Mouse (Mus musculus) liver, postnatal 0 days (tissue): ENCODE results near the gene Gm10643. TPM values are rescaled to one million over a fixed set of nuclear protein-coding genes. Genes with fewer than 3 reads are reported as not detected.

ENCODE experiments used
- ATAC-seq: fragments of 200-750 bp; cut with Nextera tagmentation; 2 replicates; pipeline ENCODE4 v1.8.0; 2017; ENCODE audit warnings: mild to moderate bottlenecking, moderate library complexity
- DNase-seq: peaks from one replicate; pipeline ENCODE4 v3.0.0-alpha.2; 2016
- H3K27ac ChIP-seq: fragments of 300-500 bp; sonication (generic); 2 replicates; pipeline ENCODE4 v1.5.1; 2014; ENCODE audit warnings: antibody characterized with exemption, moderate library complexity, mild to moderate bottlenecking, low read depth
- H3K27me3 ChIP-seq: fragments of 300-500 bp; sonication (generic); 2 replicates; pipeline ENCODE4 v1.6.1; 2014; ENCODE audit warnings: low read length, control low read depth, mixed read lengths; ENCODE audit not compliant: insufficient read depth
- H3K36me3 ChIP-seq: fragments of 300-500 bp; sonication (generic); replicated peaks from 2 replicates; pipeline ENCODE4 v1.6.1; 2014; ENCODE audit warnings: mild to moderate bottlenecking, control low read depth, low read length, moderate library complexity, mixed read lengths; ENCODE audit not compliant: insufficient read depth
- H3K4me1 ChIP-seq: fragments of 300-500 bp; sonication (generic); 2 replicates; pipeline ENCODE4 v1.6.1; 2014; ENCODE audit warnings: antibody characterized with exemption, mild to moderate bottlenecking, control low read depth; ENCODE audit not compliant: insufficient read depth
- H3K4me2 ChIP-seq: fragments of 300-500 bp; sonication (generic); 2 replicates; pipeline ENCODE4 v1.6.1; 2014; ENCODE audit warnings: low read depth, mild to moderate bottlenecking, low read length, moderate library complexity, mixed read lengths
- H3K4me3 ChIP-seq: fragments of 300-500 bp; sonication (generic); 2 replicates; pipeline ENCODE4 v1.5.1; 2014; ENCODE audit warnings: low read depth, low read length
- H3K9ac ChIP-seq: fragments of 300-500 bp; sonication (generic); replicated peaks from 2 replicates; pipeline ENCODE4 v1.6.1; 2014; ENCODE audit warnings: mild to moderate bottlenecking, moderate library complexity
- H3K9me3 ChIP-seq: fragments of 300-500 bp; sonication (generic); 2 replicates; pipeline ENCODE4 v1.6.1; 2016; ENCODE audit warnings: mild to moderate bottlenecking, control low read depth, low read length, mixed read lengths
- CTCF ChIP-seq: sonication (generic); IDR thresholded peaks from 2 replicates; pipeline ENCODE4 v1.5.1; 2016; ENCODE audit warnings: antibody characterized with exemption, low read depth
- EP300 ChIP-seq: IDR thresholded peaks from 2 replicates; pipeline ENCODE4 v1.6.1; 2016; ENCODE audit warnings: antibody characterized with exemption, low read depth, mild to moderate bottlenecking
- WGBS: fragments of 180-500 bp; shearing (Covaris S2); extraction: QIAGEN DNeasy Blood & Tissue Kit; methylation state at CpG from one replicate; pipeline ENCODE4 v1.1.7; 2014; ENCODE audit not compliant: insufficient replicate concordance; 5-methylcytosine and 5-hydroxymethylcytosine counted together
- microRNA counts: library from miRNA; unstranded; fragments of <30 nt; microRNA quantifications from one replicate; lab custom pipeline; 2015
- microRNA-seq: library from miRNA; unstranded; fragments of <30 nt; microRNA quantifications from one replicate; pipeline ENCODE4, GENCODE M21; 2016
- polyA plus RNA-seq: library from polyadenylated mRNA; unstranded; fragments of >200 nt; fragmentation: Nextera tagmentation; extraction: Ambion mirVana; gene quantifications from 2 replicates; pipeline ENCODE4 v1.2.1, GENCODE M21; 2015

The Gm10643 gene
- polyA plus RNA-seq, 1 experiment from 2014 or later, result 0.36 TPM

DNA sequence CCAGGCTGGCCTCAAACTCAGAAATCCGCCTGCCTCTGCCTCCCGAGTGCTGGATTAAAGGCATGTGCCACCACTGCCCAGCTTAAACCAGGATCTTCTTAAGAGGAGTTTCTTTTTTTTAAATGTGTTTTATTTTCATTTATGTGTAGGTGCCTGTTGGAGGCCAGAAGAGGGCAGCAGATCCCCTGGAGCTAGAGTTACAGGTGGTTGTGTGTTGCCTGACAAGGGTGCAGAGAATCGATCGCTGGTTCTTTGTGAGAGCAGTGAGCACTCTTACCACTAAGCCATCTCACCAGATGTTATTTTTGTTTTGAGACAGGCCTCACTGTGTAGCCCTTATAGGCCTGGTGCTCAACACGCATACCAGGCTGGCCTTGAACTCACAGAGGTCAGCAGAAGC, 49.1 kb downstream of the Gm10643 start:
- Histone ChIP-seq H3K36me3 (no peaks in the 10 kb centered on the region), H3K27ac (no peak overlapping the region), H3K4me1 (peaks cover 19% of the 10 kb centered on the region), H3K9ac (no peak overlapping the region), H3K4me2 (no peak overlapping the region), H3K4me3 (no peak overlapping the region), H3K9me3 (no peaks in the 10 kb centered on the region), H3K27me3 (peaks cover 39% of the 10 kb centered on the region)
- TF ChIP-seq EP300 (no peak), CTCF (0 out of 2 replicates have a peak, but pooled peaks have one; percentile 17)
- no peak for ATAC-seq
- WGBS, result 82% methylated on average over 5 of the region's 5 CpGs
- DNase-seq, result no peak

MicroRNA genes within 50 kb of the gene (microRNA counts, 519-probe panel; counts per million panel counts)
- microRNA mmu-miR-709 (lab: Ali Mortazavi, UCI), result 2,189 counts per million, percentile 18 among the panel's probes with 10 or more counts

Small RNAs within 50 kb of the gene (microRNA-seq; reads per million reads assigned to microRNA genes)
- not detected for gene Mir709

Other genes with a start within 250 kb of the Gm10643 start
- 0.96 and 1.5 TPM in 2 replicates for gene Adgrl1, start 165.0 kb downstream of the Gm10643 start, polyA plus RNA-seq
- gene Gm10644, start 109.9 kb downstream of the Gm10643 start, polyA plus RNA-seq, result 0.14 and 0.29 TPM in 2 replicates
- gene Asf1b, start 109.6 kb downstream of the Gm10643 start, polyA plus RNA-seq, result 50.6 and 55.4 TPM in 2 replicates
- gene Prkaca, start 92.1 kb downstream of the Gm10643 start, polyA plus RNA-seq, result 28.2 and 33.9 TPM in 2 replicates
- 3.5 and 3.8 TPM in 2 replicates for gene Samd1, start 67.5 kb downstream of the Gm10643 start, polyA plus RNA-seq
- gene 1700067K01Rik, start 63.6 kb downstream of the Gm10643 start, polyA plus RNA-seq, result 0.87 and 0.99 TPM in 2 replicates
- gene 2210011C24Rik, start 53.0 kb downstream of the Gm10643 start, polyA plus RNA-seq, result 0.40 TPM in 1 of 2 replicates, not detected in the other
- gene Palm3, start 43.7 kb downstream of the Gm10643 start, polyA plus RNA-seq, result 0.04 TPM in 1 of 2 replicates, not detected in the other
- 0.76 and 0.88 TPM in 2 replicates for gene Il27ra, start 22.5 kb downstream of the Gm10643 start, polyA plus RNA-seq
- gene Rln3, start 20.1 kb downstream of the Gm10643 start, polyA plus RNA-seq, result 0.18 TPM in 1 of 2 replicates, not detected in the other
- gene Rfx1, start 1.7 kb upstream of the Gm10643 start, polyA plus RNA-seq, result 1.3 and 1.5 TPM in 2 replicates
- 2.3 and 2.8 TPM in 2 replicates for gene Dcaf15, start 39.6 kb upstream of the Gm10643 start, polyA plus RNA-seq
- gene Podnl1, start 60.9 kb upstream of the Gm10643 start, polyA plus RNA-seq, result not detected in 2 replicates
- 4.4 and 4.5 TPM in 2 replicates for gene Cc2d1a, start 82.8 kb upstream of the Gm10643 start, polyA plus RNA-seq
- 0.24 and 0.29 TPM in 2 replicates for gene 4930432K21Rik, start 82.9 kb upstream of the Gm10643 start, polyA plus RNA-seq
- 0.34 and 0.79 TPM in 2 replicates for gene Nanos3, start 120.1 kb upstream of the Gm10643 start, polyA plus RNA-seq
- gene Zswim4, start 171.9 kb upstream of the Gm10643 start, polyA plus RNA-seq, result 1.4 and 1.6 TPM in 2 replicates
- gene D8Ertd738e, start 184.6 kb upstream of the Gm10643 start, polyA plus RNA-seq, result 189 and 201 TPM in 2 replicates
- 40.9 and 41.9 TPM in 2 replicates for gene Mri1, start 192.2 kb upstream of the Gm10643 start, polyA plus RNA-seq
- 4.7 and 6.5 TPM in 2 replicates for gene Ccdc130, start 205.2 kb upstream of the Gm10643 start, polyA plus RNA-seq